Mouse (Mus musculus): Measurements from ENCODE around the gene Tbc1d10a. TPM values are rescaled to one million over a fixed set of nuclear protein-coding genes. Genes with fewer than 3 reads are reported as not detected.

Gene Tbc1d10a
- polyA plus RNA-seq, 1 experiment from 2014 or later, result 10.7 TPM

DNA sequence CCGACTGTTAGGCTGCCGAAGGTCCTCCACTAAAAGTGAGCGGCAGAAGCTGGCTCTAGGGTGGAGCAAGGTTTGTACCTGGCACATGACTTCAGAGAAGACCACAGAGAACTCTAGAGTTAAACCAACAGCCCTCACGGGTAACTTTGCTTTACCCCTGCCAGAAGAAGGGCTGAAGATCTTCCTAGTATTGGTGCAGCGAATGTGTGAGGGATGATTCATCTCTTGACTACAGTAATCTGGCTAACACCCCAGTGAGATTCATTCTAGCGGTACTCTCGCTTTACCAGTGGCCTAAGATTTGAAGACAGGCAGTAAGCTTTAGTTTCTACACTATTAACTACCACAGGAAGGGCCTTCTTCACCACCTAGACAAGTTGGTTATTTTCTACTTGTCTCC lies 19.4 kb downstream of the Tbc1d10a start:
- Histone ChIP-seq H3K27ac (no peak overlapping the region), H3K4me3 (no peak overlapping the region), H3K4me1 (peaks cover 21% of the 10 kb centered on the region), H3K27me3 (replicated peaks) (no peaks in the 10 kb centered on the region), H3K9ac (no peak overlapping the region), H3K9me3 (replicated peaks) (no peaks in the 10 kb centered on the region), H3K36me3 (peaks cover 35% of the 10 kb centered on the region), H3K4me2 (no peak overlapping the region)
- no peak for ATAC-seq
- WGBS (ENCODE audit: insufficient replicate concordance), result 70% methylated on average over 7 of the region's 7 CpGs

DNA sequence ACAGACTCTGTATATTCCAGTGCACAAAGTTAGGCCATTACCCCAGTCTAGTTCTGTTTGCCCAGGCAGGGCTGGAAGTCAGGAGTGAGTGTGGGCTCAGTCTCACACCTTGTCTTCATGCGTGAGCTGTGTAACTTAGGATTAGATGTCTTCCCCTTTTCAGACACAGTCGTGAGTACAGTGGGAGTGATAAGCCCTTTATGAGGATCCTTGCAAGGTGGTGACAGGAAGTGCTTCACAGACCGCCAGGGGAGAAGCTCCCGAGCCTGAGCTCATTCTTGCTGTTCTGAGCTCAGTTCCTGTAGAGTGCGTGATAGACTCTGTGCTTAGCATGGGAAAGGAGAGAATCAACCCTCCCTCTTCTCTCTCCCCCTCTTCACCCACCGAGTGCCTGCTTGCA lies 20.0 kb downstream of the Tbc1d10a start:
- no peaks in the 10 kb centered on the region for H3K9me3 ChIP-seq (replicated peaks)
- H3K27me3 ChIP-seq (replicated peaks), result no peaks in the 10 kb centered on the region
- H3K9ac ChIP-seq, result no peak overlapping the region
- no peak for ATAC-seq
- H3K27ac ChIP-seq, result no peak overlapping the region
- no peak overlapping the region for H3K4me3 ChIP-seq
- H3K4me1 ChIP-seq, result peaks cover 21% of the 10 kb centered on the region
- no peak overlapping the region for H3K4me2 ChIP-seq
- WGBS (ENCODE audit: insufficient replicate concordance), result 21% methylated on average over 6 of the region's 6 CpGs
- H3K36me3 ChIP-seq, result peaks cover 39% of the 10 kb centered on the region

DNA sequence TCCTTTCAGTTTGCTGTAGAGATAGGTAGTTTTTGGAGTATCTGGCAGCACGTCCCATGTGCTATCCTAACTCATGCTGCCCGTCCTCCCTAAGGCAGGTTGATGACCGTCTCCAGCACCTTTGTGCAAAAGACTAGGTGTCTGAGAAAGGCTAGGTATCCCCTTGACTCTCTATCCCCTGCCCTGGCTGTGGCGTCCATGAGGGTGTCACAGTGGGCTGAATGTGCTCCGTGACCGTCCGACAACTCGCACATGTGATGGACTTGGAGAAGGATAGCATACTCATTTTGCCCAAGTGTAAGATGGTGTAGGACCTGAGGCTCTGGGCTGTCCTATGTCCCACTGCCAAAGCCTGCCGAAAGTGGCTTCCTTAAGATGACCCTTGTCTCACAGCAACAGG lies 21.1 kb downstream of the Tbc1d10a start:
- no peak overlapping the region for H3K4me3 ChIP-seq
- H3K27ac ChIP-seq, result no peak overlapping the region
- WGBS (ENCODE audit: insufficient replicate concordance), result 84% methylated on average over 9 of the region's 9 CpGs
- H3K9ac ChIP-seq, result no peak overlapping the region
- H3K4me1 ChIP-seq, result peaks cover 17% of the 10 kb centered on the region
- H3K9me3 ChIP-seq (replicated peaks), result no peaks in the 10 kb centered on the region
- H3K36me3 ChIP-seq, result peaks cover 49% of the 10 kb centered on the region
- no peaks in the 10 kb centered on the region for H3K27me3 ChIP-seq (replicated peaks)
- no peak for ATAC-seq
- no peak overlapping the region for H3K4me2 ChIP-seq

DNA sequence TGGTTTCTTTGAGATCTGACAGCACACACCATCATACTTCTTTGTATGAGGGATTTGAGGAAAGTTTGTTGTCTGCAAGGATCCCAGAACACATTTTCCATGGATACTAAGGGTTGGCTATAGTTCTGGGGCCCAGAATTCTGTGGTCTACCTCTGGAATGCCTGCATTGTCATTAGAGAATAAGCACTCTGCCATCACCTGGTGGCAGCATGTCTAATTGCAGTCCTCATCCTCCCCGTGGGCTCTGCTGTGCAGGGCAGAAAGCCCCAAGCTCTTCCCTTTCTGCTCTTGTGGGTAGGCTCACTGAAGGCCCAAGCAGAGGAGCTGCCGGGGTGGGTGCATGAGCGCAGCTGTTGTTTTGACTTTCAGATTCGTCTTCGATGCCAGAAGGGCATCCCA lies 23.0 kb downstream of the Tbc1d10a start:
- WGBS (ENCODE audit: insufficient replicate concordance), result 70% methylated on average over 5 of the region's 5 CpGs
- no peaks in the 10 kb centered on the region for H3K27me3 ChIP-seq (replicated peaks)
- ATAC-seq, result no peak
- no peak overlapping the region for H3K4me2 ChIP-seq
- H3K9ac ChIP-seq, result no peak overlapping the region
- H3K4me3 ChIP-seq, result no peak overlapping the region
- H3K4me1 ChIP-seq, result peaks cover 3% of the 10 kb centered on the region; the same call in 1 of the 2 replicates
- no peaks in the 10 kb centered on the region for H3K9me3 ChIP-seq (replicated peaks)
- peaks cover 63% of the 10 kb centered on the region for H3K36me3 ChIP-seq
- H3K27ac ChIP-seq, result no peak overlapping the region

DNA sequence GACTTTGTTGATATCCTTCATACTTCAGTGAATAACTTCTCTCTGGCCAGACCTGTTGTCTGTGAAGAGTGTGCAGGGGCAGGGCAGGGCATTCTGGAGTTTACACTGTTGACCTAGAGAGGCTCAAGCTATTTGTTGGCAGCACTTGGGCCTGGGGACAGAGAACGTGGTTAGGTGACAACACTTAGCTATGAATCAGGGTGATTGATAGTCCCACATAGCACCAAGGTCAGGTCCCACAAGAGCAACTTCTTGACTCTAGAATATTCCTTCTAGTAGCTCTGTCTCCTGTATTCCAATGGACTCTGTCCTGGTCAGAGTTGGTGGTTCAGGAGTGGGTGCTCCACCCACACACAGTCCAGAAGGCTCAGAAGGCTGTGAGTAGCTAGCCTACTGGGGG lies 24.2 kb downstream of the Tbc1d10a start:
- H3K36me3 ChIP-seq, result peaks cover 70% of the 10 kb centered on the region
- no peak overlapping the region for H3K4me3 ChIP-seq
- H3K27ac ChIP-seq, result no peak overlapping the region
- H3K4me2 ChIP-seq, result no peak overlapping the region
- no peak for ATAC-seq
- WGBS (ENCODE audit: insufficient replicate concordance), result 58% methylated on average over 1 of the region's 1 CpGs
- H3K27me3 ChIP-seq (replicated peaks), result no peaks in the 10 kb centered on the region
- H3K9me3 ChIP-seq (replicated peaks), result no peaks in the 10 kb centered on the region
- no peak overlapping the region for H3K9ac ChIP-seq
- peaks cover 3% of the 10 kb centered on the region; the same call in 1 of the 2 replicates for H3K4me1 ChIP-seq

DNA sequence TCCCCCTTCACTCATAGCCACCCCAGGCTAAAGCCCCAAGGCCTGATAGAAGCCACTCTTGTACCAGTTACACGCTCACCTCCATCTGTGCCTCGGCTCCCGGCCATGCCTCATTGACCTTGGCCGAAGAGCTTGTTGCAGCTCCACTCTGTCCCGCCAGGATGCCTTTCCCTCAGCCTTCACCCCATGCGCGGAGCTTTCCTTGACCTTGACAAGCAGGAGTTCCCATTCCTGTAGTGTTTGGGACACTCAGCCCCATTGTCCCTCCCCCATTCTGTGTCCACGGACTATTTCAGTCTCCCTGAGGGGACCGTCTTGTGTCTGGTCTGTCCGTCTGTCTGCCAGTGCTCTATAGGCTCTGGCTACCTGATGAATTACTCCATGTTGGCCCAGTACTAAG lies 26.5 kb downstream of the Tbc1d10a start:
- H3K27ac ChIP-seq, result no peak overlapping the region
- no peak overlapping the region for H3K4me3 ChIP-seq
- H3K4me2 ChIP-seq, result no peak overlapping the region
- no peaks in the 10 kb centered on the region for H3K9me3 ChIP-seq (replicated peaks)
- H3K27me3 ChIP-seq (replicated peaks), result no peaks in the 10 kb centered on the region; the same call in 1 of the 2 replicates
- H3K36me3 ChIP-seq, result peaks cover 60% of the 10 kb centered on the region
- ATAC-seq, result no peak
- H3K4me1 ChIP-seq, result peaks cover 6% of the 10 kb centered on the region
- 91% methylated on average over 10 of the region's 10 CpGs for WGBS (ENCODE audit: insufficient replicate concordance)
- no peak overlapping the region for H3K9ac ChIP-seq

DNA sequence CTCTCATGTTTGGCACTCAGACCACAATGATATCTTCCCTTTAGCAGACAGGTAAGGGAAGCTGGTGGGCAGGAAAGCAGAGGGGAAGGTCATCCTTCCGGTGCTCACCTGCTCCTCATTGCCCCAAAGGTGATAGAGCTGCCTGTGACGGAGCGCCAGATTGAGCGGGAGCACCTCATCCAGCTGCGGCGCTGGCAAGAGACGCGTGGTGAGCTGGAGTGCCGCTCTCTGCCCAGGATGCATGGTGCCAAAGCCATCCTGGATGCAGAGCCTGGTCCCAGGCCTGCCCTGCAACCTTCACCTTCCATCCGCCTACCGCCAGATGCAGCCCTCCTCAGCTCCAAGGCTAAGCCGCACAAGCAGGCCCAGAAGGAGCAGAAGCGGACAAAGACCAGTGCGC lies 28.0 kb downstream of the Tbc1d10a start:
- Histone ChIP-seq H3K4me1 (peaks cover 20% of the 10 kb centered on the region), H3K27ac (no peak overlapping the region), H3K4me2 (no peak overlapping the region), H3K9ac (no peak overlapping the region), H3K9me3 (replicated peaks) (no peaks in the 10 kb centered on the region), H3K36me3 (peaks cover 48% of the 10 kb centered on the region), H3K27me3 (replicated peaks) (peaks cover 15% of the 10 kb centered on the region), H3K4me3 (no peak overlapping the region)
- WGBS (ENCODE audit: insufficient replicate concordance), result 90% methylated on average over 14 of the region's 14 CpGs
- no peak for ATAC-seq

DNA sequence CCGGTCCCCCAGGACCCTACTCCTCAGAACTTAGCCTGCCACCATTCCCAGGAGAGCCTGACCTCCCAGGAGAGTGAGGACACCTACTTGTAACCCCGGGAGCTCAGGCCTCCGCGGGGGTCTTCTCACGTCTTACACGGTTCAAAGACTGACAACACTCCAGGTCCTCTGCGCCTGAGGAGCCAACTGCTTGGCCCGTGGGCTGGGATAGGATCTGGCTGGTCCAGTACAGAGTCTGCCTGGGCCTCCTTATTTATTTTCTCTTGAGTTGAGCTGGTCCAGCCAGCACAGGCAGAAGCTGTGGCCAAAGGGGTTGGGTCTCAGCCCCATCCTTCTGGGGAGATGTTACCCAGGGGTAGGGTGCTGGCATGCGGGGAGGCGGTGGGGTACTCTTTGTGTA lies 28.5 kb downstream of the Tbc1d10a start:
- Histone ChIP-seq H3K9me3 (replicated peaks) (no peaks in the 10 kb centered on the region), H3K27me3 (replicated peaks) (peaks cover 19% of the 10 kb centered on the region), H3K4me2 (no peak overlapping the region), H3K9ac (no peak overlapping the region), H3K36me3 (peaks cover 44% of the 10 kb centered on the region), H3K4me1 (peaks cover 25% of the 10 kb centered on the region), H3K27ac (no peak overlapping the region), H3K4me3 (no peak overlapping the region)
- no peak for ATAC-seq
- WGBS (ENCODE audit: insufficient replicate concordance), result 77% methylated on average over 10 of the region's 10 CpGs

DNA sequence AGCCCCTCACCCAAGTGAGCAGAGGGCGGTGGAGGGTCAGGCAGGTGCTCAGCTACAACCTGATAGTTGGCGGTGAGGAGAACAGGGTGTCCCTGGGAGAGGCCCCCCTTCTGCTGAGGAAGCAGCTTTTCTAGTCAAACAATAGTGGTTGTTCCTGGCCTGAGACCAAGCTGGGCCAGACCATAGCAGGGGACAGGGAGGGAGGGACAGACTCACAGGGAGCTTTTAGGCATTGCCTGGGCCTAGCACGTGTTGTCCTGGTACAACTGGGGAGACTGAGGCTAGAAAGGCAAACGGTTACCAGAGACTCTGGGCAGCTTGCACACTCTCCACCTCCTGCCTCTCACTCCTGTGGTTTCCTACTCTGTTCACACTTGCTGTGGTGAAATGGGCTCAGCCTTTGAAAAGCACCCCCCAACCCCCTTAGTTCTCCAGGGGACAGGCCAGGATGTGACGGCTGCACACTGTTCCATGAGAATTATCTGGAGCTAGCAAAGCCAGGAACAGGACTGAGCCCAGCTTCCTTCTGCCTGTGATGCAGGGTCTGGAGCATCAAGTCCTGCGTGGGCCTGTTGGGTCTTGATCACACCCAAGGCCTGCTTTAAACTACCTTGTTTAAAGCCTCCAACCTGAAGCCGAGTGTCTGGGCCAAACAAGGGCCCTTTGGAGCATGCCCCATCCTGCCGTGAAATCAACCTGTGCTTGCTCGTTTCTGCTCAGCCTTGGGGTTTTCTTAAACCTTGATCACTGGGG lies 29.8 kb downstream of the Tbc1d10a start:
- Histone ChIP-seq H3K27me3 (replicated peaks) (peaks cover 22% of the 10 kb centered on the region), H3K27ac (no peak overlapping the region), H3K36me3 (peaks cover 33% of the 10 kb centered on the region), H3K9me3 (replicated peaks) (no peaks in the 10 kb centered on the region), H3K4me1 (peaks cover 35% of the 10 kb centered on the region), H3K4me3 (no peak overlapping the region), H3K4me2 (no peak overlapping the region), H3K9ac (no peak overlapping the region)
- ATAC-seq, result no peak
- WGBS (ENCODE audit: insufficient replicate concordance), result 79% methylated on average over 9 of the region's 9 CpGs

DNA sequence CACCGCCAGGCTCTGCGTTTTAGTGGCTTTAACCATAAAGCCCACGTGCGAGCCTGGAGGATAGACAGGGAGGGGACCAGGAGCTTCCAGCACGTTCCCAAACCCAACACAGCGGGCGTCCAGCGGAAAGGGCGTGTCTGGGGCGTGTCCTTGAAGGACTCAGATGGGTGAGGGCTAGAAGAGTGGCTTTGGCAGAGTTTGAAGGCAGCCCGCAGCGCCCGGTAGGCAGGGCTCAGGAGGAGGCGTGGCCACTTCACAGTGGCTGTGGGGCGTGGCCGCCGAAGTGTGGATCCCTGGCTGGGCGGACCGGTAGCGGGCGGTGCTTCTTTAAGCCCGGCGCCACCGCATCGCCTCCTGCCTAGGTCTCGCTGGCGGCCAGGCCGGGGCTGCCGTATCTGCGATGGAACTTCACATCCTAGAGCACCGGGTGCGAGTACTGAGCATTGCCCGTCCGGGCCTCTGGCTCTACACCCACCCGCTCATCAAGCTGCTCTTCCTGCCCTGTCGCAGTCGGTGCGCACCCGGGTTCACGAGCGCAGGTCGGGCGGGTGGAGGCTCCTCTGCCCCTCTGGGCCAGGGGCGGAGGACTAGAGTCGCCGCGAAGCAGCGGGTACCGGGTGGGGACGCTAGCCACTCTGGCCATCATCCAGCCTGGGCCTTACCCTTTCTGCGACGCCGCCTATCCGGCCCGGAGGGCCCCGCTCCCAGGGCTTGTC lies 31.5 kb downstream of the Tbc1d10a start, which contains the start of gene Castor1:
TSS of gene Castor1 (plus strand) at position 312 of the 716 bp plus-strand sequence.
- H3K27me3 ChIP-seq (replicated peaks), result peaks cover 22% of the 10 kb centered on the region
- 2% methylated on average over 56 of the region's 56 CpGs for WGBS (ENCODE audit: insufficient replicate concordance)

DNA sequence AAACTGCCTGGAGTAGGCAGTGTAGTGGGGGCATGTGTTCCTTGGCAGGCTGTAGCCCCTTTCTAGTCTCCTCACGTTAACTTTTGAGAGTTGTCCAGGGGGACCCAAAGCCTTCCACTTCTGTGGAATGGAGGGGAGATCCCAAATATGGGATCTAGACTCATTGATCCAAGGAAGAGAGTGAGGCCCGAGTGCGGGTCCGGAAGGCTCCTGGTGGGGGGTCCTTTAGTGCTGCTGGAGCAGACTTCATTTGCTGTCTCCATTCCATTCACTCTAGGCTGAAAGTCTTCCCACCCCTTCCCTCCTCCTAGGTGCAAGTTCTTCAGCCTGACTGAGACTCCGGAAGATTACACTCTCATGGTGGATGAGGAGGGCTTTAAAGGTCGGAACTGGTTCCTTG lies 32.0 kb downstream of the Tbc1d10a start:
- WGBS (ENCODE audit: insufficient replicate concordance), result 27% methylated on average over 6 of the region's 6 CpGs
- Histone ChIP-seq H3K4me1 (peaks cover 56% of the 10 kb centered on the region), H3K9ac (peak overlapping the region; percentile 78), H3K4me2 (peak overlapping the region; percentile 99), H3K9me3 (replicated peaks) (no peaks in the 10 kb centered on the region), H3K27me3 (replicated peaks) (peaks cover 22% of the 10 kb centered on the region), H3K27ac (peak overlapping the region; percentile 61; the same call in 1 of the 2 replicates), H3K36me3 (peaks cover 12% of the 10 kb centered on the region), H3K4me3 (peak overlapping the region; percentile 66)
- ATAC-seq, result no peak

More for the DNA sequence above, 31.5 kb downstream of the Tbc1d10a start, which contains the start of gene Castor1:
- Histone ChIP-seq H3K27ac (peak within 1 kb of the TSS; percentile 67), H3K9me3 (replicated peaks) (no peaks in the 10 kb centered on the region), H3K4me1 (peaks cover 50% of the 10 kb centered on the region), H3K9ac (peak within 1 kb of the TSS; percentile 78), H3K4me3 (peak within 1 kb of the TSS; percentile 66), H3K36me3 (peaks cover 18% of the 10 kb centered on the region), H3K4me2 (peak within 1 kb of the TSS; percentile 99)
- ATAC-seq, result peak; percentile 94

DNA sequence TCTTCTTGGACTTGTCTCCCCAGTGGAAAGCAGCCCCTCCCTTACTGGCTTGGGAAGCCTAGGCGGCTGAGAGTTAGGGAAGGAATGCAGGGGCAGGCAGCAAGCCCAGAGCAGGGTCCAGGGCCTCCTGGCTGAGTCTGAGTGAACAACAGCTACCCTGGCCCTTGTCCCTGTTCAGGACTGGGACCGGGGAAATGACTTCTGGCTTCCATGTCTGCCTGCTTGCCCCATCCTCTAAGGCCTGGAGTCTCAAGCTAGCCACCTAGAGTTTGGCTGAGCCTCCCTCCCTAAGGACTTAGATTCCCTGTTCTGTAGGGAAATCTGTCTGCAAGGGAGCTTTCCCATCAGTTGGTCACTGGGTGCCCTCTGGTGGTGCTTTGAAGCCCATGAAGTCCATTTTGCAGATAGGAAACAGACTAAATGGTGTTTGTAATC lies 32.7 kb downstream of the Tbc1d10a start:
- WGBS (ENCODE audit: insufficient replicate concordance), result 13% methylated on average over 2 of the region's 2 CpGs
- H3K4me3 ChIP-seq, result no peak overlapping the region
- peaks cover 22% of the 10 kb centered on the region for H3K27me3 ChIP-seq (replicated peaks)
- no peak overlapping the region for H3K9ac ChIP-seq
- peaks cover 63% of the 10 kb centered on the region for H3K4me1 ChIP-seq
- H3K9me3 ChIP-seq (replicated peaks), result no peaks in the 10 kb centered on the region
- 0 out of 2 replicates have a peak overlapping the region, but pooled peaks have one; percentile 99 for H3K4me2 ChIP-seq
- H3K36me3 ChIP-seq, result peaks cover 8% of the 10 kb centered on the region
- ATAC-seq, result no peak
- H3K27ac ChIP-seq, result no peak overlapping the region

Measured in liver, embryonic 12.5 days (tissue).